Mouse (Mus musculus): Measurements from ENCODE around the gene Gm9789.
"Not testable (repeated sequence)": the region's sequence is repeated elsewhere in the genome, so short reads cannot be mapped to it uniquely, and the experiment has no call there.

The Gm9789 gene

DNA sequence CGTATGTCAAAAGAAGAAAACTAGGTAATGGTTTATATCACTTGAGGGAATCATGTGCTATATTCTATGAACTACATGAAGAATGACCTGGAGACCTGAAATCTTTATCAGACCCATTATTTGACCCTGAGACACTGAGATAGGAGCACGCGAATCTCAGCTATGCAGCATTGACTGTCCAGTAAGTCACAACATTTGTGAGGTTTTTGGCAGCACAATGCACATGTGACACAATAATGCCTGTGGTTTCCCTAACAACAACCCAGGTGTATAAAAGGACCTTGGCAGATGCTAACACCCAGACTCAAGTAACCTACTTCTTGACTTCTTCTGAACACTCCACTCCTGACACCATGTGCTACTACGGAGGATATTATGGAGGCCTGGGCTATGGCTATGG lies at the start of gene Gm9789:
Gm9789 (plus strand) TSS at position 301 of the 400 bp plus-strand sequence.
- DNase-seq (ENCODE audit: low spot score) = no peak

DNA sequence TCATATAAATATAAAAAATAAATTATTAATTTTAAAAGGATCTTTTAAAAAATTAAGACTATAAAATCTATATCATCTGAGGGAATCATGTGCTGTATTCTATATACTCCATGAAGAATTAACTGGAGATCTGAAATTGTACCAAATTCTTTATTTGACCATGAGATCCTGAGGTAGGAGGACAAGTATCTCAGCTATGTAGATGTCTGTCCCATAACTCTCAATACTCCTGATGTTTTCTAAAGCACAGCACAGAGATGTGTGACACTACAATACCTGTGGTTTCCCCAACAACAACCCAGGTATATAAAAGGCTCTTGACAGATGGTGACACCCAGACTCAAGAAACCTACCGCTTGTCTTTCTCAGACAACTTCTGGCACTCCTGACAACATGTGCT lies 17.2 kb upstream of the Gm9789 start, which contains the start of gene Gm6358:
Gm6358 (plus strand) TSS at position 301 of the 400 bp plus-strand sequence.
- no peak for DNase-seq (ENCODE audit: low spot score)

DNA sequence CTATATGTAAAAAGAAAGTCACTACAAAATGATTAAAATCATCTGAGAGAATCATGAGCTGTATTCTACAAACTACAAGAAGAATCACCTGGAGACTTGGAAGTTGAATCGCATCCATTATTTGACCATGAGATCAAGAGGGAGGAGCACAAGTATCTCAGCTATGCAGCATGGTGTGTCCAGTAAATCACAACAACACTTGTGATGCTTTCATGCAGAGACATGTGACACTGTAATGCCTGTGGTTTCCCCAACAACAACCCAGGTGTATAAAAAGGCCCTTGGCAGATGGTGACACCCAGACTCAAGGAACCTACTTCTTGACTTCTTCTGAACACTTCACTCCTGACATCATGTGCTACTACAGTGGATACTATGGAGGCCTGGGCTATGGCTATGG lies 7.0 kb upstream of the Gm9789 start, which contains the start of gene Gm10061:
Gm10061 (plus strand) TSS at position 301 of the 400 bp plus-strand sequence.
- no peak for DNase-seq (ENCODE audit: low spot score)

DNA sequence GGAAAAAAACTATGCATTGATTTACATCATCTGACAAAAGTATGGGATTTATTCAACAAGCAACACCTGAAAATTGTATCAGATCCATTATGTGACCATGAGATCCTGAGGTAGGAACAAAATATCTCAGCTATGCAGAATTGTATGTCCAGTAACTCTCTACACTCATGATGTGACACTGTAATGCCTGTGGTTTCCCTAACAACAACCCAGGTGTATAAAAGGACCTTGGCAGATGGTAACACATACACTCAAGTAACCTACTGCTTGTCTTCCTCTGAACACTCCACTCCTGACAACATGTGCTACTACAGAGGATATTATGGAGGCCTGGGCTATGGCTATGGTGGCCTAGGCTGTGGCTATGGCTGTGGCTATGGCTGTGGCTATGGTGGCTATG lies 11.4 kb downstream of the Gm9789 start, which contains the start of gene Gm7735:
Gm7735 (plus strand) TSS at position 301 of the 400 bp plus-strand sequence.
- DNase-seq (ENCODE audit: low spot score) = not testable (repeated sequence)

DNA sequence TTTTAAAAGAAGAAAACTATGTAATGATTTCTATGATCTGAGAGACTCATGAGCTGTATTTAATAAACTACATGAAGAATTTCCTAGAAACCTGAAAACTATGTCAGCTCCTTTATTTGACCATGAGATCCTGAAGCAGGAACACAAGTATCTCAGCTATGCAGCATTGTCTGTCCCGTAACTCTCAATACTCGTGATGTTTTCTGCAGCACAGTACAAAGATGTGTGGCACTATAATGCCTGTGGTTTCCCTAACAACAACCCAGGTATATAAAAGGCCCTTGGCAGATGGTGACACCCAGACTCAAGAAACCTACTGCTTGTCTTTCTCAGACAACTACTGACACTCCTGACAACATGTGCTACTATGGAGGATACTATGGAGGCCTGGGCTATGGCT lies 16.7 kb downstream of the Gm9789 start, which contains the start of gene 1110057P08Rik:
1110057P08Rik (plus strand) TSS at position 301 of the 400 bp plus-strand sequence.
- DNase-seq (ENCODE audit: low spot score) = no peak

DNA sequence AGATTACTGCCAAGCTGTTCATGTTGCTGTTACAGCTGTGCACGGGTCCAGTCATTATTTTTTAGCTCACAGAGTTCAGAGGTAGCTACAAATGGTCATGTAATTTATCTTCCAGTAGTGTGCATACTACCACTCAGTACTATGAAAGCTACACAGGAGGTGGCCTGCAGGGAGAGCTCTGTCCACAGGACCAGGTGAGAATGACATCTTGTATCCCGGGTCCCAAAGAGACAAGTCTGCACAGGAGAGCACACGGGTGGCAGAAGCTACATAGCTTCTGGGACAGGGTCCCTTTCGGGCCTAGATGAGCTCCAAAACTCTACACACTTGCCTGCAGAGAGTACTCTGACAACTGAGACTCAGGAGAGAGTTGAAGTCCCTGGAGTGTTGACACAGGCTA lies 30.9 kb downstream of the Gm9789 start:
- no peak for DNase-seq (ENCODE audit: low spot score)

DNA sequence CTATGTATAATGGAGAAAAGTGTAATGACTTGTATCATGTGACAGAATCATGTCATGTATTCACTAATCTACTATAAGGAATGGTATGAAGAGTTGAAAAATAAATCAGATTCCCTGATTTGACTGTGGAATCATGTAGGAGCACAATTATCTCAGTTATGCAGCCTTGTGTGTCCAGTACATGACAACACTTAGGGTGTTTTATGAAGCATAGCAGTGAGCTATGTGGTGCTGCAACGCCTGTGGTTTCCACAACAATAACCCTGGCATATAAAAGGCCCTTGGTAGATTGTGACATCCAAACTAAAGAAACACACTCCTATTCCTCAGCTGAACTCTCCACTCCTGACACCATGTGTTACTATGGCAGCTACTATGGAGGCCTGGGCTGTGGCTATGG lies 47.8 kb downstream of the Gm9789 start, which contains the start of gene Krtap20-2:
Krtap20-2 (plus strand) TSS at position 301 of the 400 bp plus-strand sequence.
- no peak for DNase-seq (ENCODE audit: low spot score)
